Mouse (Mus musculus) megakaryocyte, embryonic 14.5 days (primary cell): ENCODE measurements around the gene Mphosph8.

Experiments
- FLI1 ChIP-seq: IDR thresholded peaks from 2 replicates; pipeline ENCODE4 v1.6.1; 2012; ENCODE audit warnings: low read length, inconsistent platforms, mixed read lengths
- GATA1 ChIP-seq: IDR thresholded peaks from 3 replicates; pipeline ENCODE4 v1.6.1; 2012; ENCODE audit warnings: mixed read lengths, low read length, inconsistent platforms, borderline replicate concordance

GRCm38 (mm10) chr14:56705687-56706086 is 37.6 kb downstream of the Mphosph8 start:
- TF ChIP-seq GATA1 (no peak), FLI1 (no peak)
